Mouse (Mus musculus): ENCODE data around the gene Ece1. TPM values are rescaled to one million over a fixed set of nuclear protein-coding genes. Genes with fewer than 3 reads are reported as not detected.

Gene Ece1
- polyA plus RNA-seq, 1 experiment from 2014 or later: 23.9 TPM

DNA sequence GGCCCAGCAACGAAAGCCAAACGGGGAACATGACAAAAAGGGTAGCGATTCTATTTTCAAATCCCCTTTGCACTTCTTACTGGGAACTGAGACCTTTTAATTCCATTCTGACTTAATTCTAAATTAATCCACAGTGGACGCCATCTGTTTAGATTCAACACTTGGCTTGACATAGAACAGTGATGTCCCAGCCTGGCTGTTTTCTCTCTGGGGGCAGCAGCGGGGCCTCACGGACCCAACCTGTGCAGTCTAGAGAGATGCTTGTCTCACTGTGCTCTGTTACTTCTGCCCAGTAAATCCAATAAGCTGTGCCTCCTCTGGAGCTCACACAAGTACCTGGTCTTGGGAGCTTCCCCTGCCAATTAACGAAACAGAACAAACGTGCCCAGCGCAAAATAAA, 56.5 kb downstream of the Ece1 start:
- Histone ChIP-seq H3K4me1 (replicated peaks) (peaks cover 56% of the 10 kb centered on the region), H3K9ac (replicated peaks) (no peak overlapping the region)

DNA sequence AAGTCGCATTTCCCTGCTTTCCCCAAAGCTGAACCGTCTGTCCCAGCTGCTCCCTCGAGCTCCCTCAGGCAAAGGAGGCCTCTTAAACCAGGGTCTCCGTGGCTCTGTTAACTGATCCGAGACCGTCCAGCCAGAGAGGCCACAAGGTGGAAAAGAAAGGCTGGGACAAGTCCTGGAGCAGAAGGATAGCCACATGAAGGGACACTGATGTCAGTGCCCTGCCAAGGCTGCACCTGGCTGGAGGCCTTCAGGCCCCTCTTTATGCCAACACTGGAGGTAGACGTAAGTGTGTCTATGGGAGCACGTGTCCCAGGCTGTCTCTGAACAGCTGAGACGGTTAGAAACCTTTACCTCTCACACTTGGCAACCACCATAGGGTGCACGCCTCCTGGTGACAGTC, 57.1 kb downstream of the Ece1 start:
- H3K9ac ChIP-seq (replicated peaks): peak overlapping the region; percentile 27; the same call in 1 of the 2 replicates
- ATAC-seq (ENCODE audit: insufficient number of reproducible peaks, insufficient read depth, low FRiP score, low TSS enrichment, low read depth): no peak
- H3K4me2 ChIP-seq: no peak overlapping the region
- H3K27me3 ChIP-seq: no peaks in the 10 kb centered on the region
- H3K4me1 ChIP-seq (replicated peaks): peaks cover 51% of the 10 kb centered on the region
- 0 out of 2 replicates have a peak overlapping the region, but pooled peaks have one; percentile 41 for H3K27ac ChIP-seq
- H3K4me3 ChIP-seq (replicated peaks): no peak overlapping the region
- H3K9me3 ChIP-seq: no peaks in the 10 kb centered on the region
- WGBS: 40% methylated on average over 10 of the region's 10 CpGs
- peaks cover 20% of the 10 kb centered on the region; the same call in 1 of the 2 replicates for H3K36me3 ChIP-seq

More for the DNA sequence above, 56.5 kb downstream of the Ece1 start:
- H3K27me3 ChIP-seq: no peaks in the 10 kb centered on the region
- no peak for ATAC-seq (ENCODE audit: insufficient number of reproducible peaks, insufficient read depth, low FRiP score, low TSS enrichment, low read depth)
- WGBS: 45% methylated on average over 9 of the region's 9 CpGs
- H3K4me3 ChIP-seq (replicated peaks): no peak overlapping the region
- no peaks in the 10 kb centered on the region for H3K9me3 ChIP-seq
- peak overlapping the region; percentile 41; the same call in 1 of the 2 replicates for H3K27ac ChIP-seq
- H3K4me2 ChIP-seq: no peak overlapping the region
- H3K36me3 ChIP-seq: peaks cover 15% of the 10 kb centered on the region; the same call in 1 of the 2 replicates

DNA sequence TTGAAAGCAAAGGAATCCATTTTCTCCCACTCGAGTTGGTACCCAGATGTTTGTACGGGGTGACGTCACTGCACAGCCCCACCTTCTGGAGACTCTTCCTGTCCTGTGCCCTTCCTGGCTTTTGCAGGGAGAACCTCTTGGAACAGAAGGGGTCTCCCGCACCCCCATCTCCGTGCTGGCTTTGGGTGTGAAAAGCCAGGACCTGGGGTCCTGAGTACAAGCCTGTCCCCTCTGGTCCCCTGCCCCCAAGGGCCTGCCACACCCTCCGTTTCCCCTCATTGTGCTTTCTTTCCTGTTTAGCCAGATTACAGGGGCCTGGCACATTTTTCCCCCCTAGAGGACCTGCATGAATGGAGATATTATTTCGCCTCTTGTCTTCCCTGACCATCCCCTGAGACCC, 58.0 kb downstream of the Ece1 start:
- H3K4me1 ChIP-seq (replicated peaks): peaks cover 48% of the 10 kb centered on the region
- no peak for ATAC-seq (ENCODE audit: insufficient number of reproducible peaks, insufficient read depth, low FRiP score, low TSS enrichment, low read depth)
- 31% methylated on average over 7 of the region's 7 CpGs for WGBS
- peaks cover 24% of the 10 kb centered on the region; the same call in 1 of the 2 replicates for H3K36me3 ChIP-seq
- no peak overlapping the region for H3K4me3 ChIP-seq (replicated peaks)
- peak overlapping the region; percentile 1; the same call in 1 of the 2 replicates for H3K9ac ChIP-seq (replicated peaks)
- peak overlapping the region; percentile 47 for H3K4me2 ChIP-seq
- no peaks in the 10 kb centered on the region for H3K27me3 ChIP-seq
- peak overlapping the region; percentile 90 for H3K27ac ChIP-seq
- H3K9me3 ChIP-seq: no peaks in the 10 kb centered on the region

DNA sequence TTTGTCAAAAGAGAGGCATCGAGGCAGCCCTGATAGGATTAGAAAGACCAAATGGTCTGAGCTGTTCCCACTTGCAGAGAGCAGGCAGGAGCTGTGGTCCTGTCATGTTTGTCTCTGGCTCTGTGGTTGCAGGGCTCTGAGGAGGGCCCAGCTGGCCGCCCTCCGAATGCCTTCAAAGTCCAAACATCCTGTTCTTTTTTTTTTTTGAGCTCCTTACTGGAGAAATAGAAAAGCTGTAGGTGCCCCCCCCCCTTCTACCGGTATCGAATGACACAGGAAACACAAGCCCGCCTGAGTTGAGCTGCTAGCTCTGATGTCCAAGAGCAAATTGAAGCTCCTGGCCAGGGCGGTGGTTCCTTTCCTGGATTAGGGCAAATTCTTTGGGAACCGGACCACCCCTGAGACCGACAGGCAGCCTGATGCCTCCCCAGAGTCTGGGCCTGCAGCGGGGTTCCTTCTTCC, 58.5 kb downstream of the Ece1 start:
- Histone ChIP-seq H3K9ac (replicated peaks) (peak overlapping the region; percentile 1; the same call in 1 of the 2 replicates), H3K4me2 (peak overlapping the region; percentile 47), H3K9me3 (no peaks in the 10 kb centered on the region), H3K27ac (peak overlapping the region; percentile 90), H3K36me3 (peaks cover 26% of the 10 kb centered on the region; the same call in 1 of the 2 replicates), H3K27me3 (no peaks in the 10 kb centered on the region), H3K4me1 (replicated peaks) (peaks cover 48% of the 10 kb centered on the region), H3K4me3 (replicated peaks) (peak overlapping the region; percentile 9; the same call in 1 of the 2 replicates)
- 3% methylated on average over 10 of the region's 10 CpGs for WGBS
- ATAC-seq (ENCODE audit: insufficient number of reproducible peaks, insufficient read depth, low FRiP score, low TSS enrichment, low read depth): no peak

DNA sequence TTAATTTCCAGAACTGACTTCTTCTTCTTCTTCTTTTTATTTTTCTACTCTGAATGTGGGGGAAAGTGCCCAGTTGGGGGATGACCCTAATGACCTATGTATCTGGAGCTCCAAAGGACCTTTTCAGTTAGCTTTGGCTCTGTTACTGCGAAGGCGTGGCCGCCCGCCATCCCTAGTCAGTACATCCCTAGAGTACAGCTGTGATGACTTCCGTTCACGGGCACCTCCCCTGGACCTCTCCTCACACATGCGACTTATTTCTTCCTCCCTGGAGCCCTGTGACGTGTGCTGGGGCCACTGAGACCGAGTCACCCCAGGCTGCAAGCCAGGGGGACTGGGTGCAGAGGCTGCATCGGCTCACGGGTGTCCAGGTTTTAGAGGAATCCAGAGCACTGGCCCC, 59.5 kb downstream of the Ece1 start:
- Histone ChIP-seq H3K27ac (no peak overlapping the region), H3K27me3 (no peaks in the 10 kb centered on the region), H3K9me3 (no peaks in the 10 kb centered on the region), H3K4me3 (replicated peaks) (no peak overlapping the region), H3K36me3 (peaks cover 35% of the 10 kb centered on the region), H3K9ac (replicated peaks) (no peak overlapping the region), H3K4me2 (no peak overlapping the region), H3K4me1 (replicated peaks) (peaks cover 48% of the 10 kb centered on the region)
- 89% methylated on average over 11 of the region's 11 CpGs for WGBS
- ATAC-seq (ENCODE audit: insufficient number of reproducible peaks, insufficient read depth, low FRiP score, low TSS enrichment, low read depth): no peak

DNA sequence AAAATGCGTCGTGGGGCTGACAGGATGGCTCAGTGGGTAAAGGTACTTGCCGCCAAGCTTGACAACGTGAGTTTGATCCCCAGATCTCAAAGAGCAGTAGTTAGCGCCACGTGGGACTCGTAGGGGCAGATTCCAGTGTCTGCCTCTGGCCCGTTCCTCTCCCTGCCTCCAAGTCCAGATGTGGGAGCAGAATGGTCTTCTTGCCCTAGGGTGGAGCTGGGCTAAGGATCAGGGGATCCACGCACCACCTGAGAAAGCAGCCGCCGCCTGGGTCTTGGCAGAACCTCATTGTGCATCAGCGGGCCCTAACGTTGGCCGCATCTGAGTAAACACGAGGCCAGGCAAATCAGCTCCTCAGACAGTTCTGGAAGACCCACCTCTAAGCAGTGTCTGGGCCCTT, 61.0 kb downstream of the Ece1 start:
- peaks cover 49% of the 10 kb centered on the region for H3K36me3 ChIP-seq
- H3K9ac ChIP-seq (replicated peaks): no peak overlapping the region
- no peaks in the 10 kb centered on the region for H3K27me3 ChIP-seq
- ATAC-seq (ENCODE audit: insufficient number of reproducible peaks, insufficient read depth, low FRiP score, low TSS enrichment, low read depth): no peak
- H3K27ac ChIP-seq: no peak overlapping the region
- WGBS: 90% methylated on average over 15 of the region's 15 CpGs
- no peak overlapping the region for H3K4me2 ChIP-seq
- no peaks in the 10 kb centered on the region for H3K9me3 ChIP-seq
- H3K4me3 ChIP-seq (replicated peaks): no peak overlapping the region
- peaks cover 44% of the 10 kb centered on the region for H3K4me1 ChIP-seq (replicated peaks)

DNA sequence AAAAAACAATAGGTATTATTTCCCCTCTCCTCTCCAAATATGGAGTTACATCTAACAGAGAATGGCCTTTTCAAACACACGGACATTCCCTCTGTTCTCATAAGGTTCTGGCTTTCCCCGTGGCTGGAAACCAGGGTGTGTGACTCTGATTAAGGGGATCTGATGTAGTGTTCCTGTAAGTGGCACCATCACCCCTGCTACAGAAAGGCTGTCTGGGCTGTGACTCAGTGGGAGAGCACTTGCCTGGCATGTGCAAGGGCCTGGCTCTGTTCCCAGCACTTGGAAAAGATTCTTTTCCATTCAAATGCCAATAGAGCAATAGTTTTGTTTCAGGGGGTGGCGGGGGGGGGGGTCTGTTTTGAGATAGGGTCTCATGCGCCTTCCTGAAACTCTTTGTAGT, 63.1 kb downstream of the Ece1 start:
- H3K9me3 ChIP-seq: no peaks in the 10 kb centered on the region
- no peak for ATAC-seq (ENCODE audit: insufficient number of reproducible peaks, insufficient read depth, low FRiP score, low TSS enrichment, low read depth)
- no peaks in the 10 kb centered on the region for H3K27me3 ChIP-seq
- H3K27ac ChIP-seq: 0 out of 2 replicates have a peak overlapping the region, but pooled peaks have one; percentile 23
- no peak overlapping the region for H3K4me2 ChIP-seq
- no peak overlapping the region for H3K4me3 ChIP-seq (replicated peaks)
- WGBS: 81% methylated on average over 4 of the region's 4 CpGs
- peaks cover 54% of the 10 kb centered on the region for H3K36me3 ChIP-seq
- peaks cover 43% of the 10 kb centered on the region for H3K4me1 ChIP-seq (replicated peaks)
- H3K9ac ChIP-seq (replicated peaks): no peak overlapping the region

DNA sequence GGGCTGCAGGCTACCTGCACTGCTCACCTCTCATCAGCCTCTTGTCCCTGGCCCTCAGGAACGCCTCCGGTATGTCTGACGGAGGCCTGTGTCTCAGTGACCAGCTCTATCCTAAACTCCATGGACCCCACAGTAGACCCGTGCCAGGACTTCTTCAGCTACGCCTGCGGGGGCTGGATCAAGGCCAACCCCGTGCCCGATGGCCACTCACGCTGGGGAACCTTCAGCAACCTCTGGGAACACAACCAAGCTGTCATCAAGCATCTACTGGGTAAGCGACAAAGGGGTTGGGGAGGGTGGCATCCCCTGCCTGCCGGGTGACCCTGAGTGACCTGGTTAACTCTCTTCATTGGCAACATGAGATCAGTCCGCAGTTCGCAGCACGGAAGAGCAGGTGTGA, 64.1 kb downstream of the Ece1 start:
- Histone ChIP-seq H3K9me3 (no peaks in the 10 kb centered on the region), H3K36me3 (peaks cover 54% of the 10 kb centered on the region), H3K9ac (replicated peaks) (no peak overlapping the region), H3K27me3 (no peaks in the 10 kb centered on the region), H3K4me1 (replicated peaks) (peaks cover 43% of the 10 kb centered on the region), H3K27ac (no peak overlapping the region), H3K4me3 (replicated peaks) (no peak overlapping the region), H3K4me2 (no peak overlapping the region)
- WGBS: 92% methylated on average over 14 of the region's 14 CpGs
- no peak for ATAC-seq (ENCODE audit: insufficient number of reproducible peaks, insufficient read depth, low FRiP score, low TSS enrichment, low read depth)

DNA sequence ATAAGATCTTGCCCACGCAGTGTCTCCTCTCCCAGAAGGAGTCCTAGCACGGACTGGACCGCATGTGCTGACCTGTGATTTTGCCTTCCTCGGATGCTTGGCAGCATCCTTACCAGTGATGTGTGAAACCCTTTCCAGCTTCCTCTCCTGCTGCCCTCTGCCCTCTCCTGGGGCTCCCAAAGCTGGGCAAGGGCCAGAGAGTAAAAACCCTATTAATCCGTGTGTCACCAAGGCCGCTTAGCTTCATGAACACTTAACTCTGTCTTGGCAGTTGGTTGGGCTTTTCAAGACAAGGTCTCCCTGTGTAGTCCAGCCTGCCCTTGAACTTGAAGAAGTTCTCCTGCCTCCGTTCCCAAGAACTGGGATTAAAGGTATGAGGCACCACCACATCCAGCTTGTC, 65.1 kb downstream of the Ece1 start:
- Histone ChIP-seq H3K9ac (replicated peaks) (no peak overlapping the region), H3K9me3 (no peaks in the 10 kb centered on the region), H3K4me1 (replicated peaks) (peaks cover 49% of the 10 kb centered on the region), H3K27me3 (no peaks in the 10 kb centered on the region), H3K4me3 (replicated peaks) (no peak overlapping the region), H3K36me3 (peaks cover 50% of the 10 kb centered on the region), H3K27ac (no peak overlapping the region), H3K4me2 (no peak overlapping the region)
- ATAC-seq (ENCODE audit: insufficient number of reproducible peaks, insufficient read depth, low FRiP score, low TSS enrichment, low read depth): no peak
- WGBS: 70% methylated on average over 7 of the region's 7 CpGs

DNA sequence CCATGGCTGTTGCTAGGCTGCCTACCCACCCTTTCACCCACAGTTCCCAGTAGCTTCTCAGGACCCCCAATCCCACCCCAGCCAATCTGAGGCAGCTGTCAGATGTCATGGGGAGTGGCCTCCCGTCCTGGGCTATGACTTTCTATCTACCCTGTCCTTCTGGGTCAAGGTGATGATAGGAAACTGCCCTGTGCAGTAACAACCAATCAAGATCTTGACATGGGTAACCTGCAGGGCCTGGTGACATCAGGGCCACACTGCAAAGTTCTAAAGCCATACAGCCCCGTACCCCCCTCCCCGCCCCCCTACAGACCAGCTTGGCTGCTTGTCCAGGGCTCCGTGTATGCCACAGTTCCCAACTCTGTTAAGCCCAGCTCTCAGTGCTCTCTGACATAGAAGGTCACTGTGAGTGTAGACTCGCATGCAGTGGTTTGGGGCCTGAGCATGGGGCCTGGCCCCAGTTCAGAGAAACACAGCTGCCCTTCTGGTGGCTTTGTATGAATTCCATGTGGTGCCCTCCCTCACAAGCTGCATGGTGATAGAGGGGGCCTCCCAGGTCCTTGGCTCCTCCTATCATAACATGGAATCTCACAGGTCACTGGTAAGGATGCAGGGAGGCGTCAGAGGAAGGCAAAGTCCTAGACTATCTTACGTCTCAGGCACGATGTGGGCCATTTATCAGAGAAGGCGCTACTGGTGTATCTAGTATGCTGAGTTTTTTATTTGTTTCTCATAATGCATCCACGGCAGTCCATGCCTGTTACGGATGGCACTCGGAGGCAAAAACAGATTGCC, 65.9 kb downstream of the Ece1 start:
- H3K9me3 ChIP-seq: no peaks in the 10 kb centered on the region
- no peak overlapping the region for H3K4me3 ChIP-seq (replicated peaks)
- H3K4me2 ChIP-seq: no peak overlapping the region
- H3K27ac ChIP-seq: 0 out of 2 replicates have a peak overlapping the region, but pooled peaks have one; percentile 12
- H3K36me3 ChIP-seq: peaks cover 50% of the 10 kb centered on the region
- H3K4me1 ChIP-seq (replicated peaks): peaks cover 57% of the 10 kb centered on the region
- no peak overlapping the region for H3K9ac ChIP-seq (replicated peaks)
- 84% methylated on average over 12 of the region's 12 CpGs for WGBS
- ATAC-seq (ENCODE audit: insufficient number of reproducible peaks, insufficient read depth, low FRiP score, low TSS enrichment, low read depth): no peak
- no peaks in the 10 kb centered on the region for H3K27me3 ChIP-seq

DNA sequence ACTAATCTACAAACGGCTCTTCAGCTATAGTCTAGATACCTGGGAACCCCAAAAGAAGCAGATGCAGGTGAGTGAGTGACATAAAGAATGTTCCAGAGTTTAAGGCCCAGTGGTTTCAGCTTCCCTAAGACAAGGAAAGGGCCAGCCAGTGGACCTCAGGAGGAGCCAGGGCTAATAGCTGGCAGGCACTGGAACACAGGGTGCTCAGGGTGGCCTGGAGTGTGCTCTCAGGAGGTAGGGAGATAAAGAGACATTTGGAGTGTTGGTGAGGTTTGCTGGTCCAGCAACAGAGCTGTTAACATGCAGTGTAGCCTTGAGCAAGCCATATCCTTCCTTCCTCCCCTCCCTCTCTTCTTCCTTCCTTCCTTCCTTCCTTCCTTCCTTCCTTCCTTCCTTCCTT, 66.8 kb downstream of the Ece1 start:
- H3K4me2 ChIP-seq: no peak overlapping the region
- peaks cover 48% of the 10 kb centered on the region for H3K36me3 ChIP-seq
- ATAC-seq (ENCODE audit: insufficient number of reproducible peaks, insufficient read depth, low FRiP score, low TSS enrichment, low read depth): no peak
- 77% methylated on average over 1 of the region's 1 CpGs for WGBS
- peaks cover 61% of the 10 kb centered on the region for H3K4me1 ChIP-seq (replicated peaks)
- no peak overlapping the region for H3K4me3 ChIP-seq (replicated peaks)
- H3K9me3 ChIP-seq: no peaks in the 10 kb centered on the region
- H3K9ac ChIP-seq (replicated peaks): no peak overlapping the region
- H3K27ac ChIP-seq: peak overlapping the region; percentile 13; the same call in 1 of the 2 replicates
- H3K27me3 ChIP-seq: no peaks in the 10 kb centered on the region

All from limb, embryonic 12.5 days (tissue).